Mouse (Mus musculus): Measurements from ENCODE around the gene Ntrk1.

Ntrk1 gene

DNA sequence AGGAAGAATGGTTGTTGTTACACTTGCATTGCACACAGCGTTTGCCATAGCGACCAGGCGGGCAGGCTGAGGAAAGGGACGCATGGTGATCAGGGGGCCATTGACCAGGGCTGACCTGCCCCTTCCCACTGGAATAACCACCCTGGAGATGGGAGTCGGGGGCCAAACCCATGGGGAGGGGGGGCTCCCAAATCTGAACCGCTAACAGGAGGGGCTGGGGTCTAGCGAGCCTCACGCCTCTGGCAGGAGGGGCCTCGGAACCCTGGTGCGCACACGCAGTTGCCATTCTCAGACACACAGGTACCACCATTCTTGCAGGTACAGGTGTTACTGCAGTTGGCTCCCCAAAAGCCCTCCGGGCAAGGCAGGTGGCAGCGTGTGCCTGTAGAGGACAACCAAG lies 41.1 kb downstream of the Ntrk1 start:
- in situ Hi-C loops (cut with MseI, MboI) = no loop called here

DNA sequence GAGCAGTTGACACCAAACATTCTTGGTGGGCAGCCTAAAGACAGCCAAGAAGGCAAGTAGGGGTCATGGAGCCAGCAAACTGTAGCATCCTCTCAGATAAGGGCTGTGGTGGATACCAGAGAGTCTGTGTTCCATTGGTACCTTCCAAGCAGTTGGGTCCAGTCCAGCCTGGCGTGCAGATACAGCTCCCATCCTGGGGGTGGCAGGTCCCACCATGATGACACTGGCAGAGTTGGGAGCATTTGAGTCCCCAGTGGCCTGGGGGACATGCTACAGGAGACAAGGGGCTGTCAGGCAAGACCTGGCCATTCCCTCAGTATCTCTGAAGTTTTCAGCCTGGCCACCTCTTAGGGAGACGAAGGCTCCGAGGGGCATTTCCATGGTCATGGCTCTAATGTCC lies 42.4 kb downstream of the Ntrk1 start:
- in situ Hi-C loops (cut with MseI, MboI) = no loop called here

DNA sequence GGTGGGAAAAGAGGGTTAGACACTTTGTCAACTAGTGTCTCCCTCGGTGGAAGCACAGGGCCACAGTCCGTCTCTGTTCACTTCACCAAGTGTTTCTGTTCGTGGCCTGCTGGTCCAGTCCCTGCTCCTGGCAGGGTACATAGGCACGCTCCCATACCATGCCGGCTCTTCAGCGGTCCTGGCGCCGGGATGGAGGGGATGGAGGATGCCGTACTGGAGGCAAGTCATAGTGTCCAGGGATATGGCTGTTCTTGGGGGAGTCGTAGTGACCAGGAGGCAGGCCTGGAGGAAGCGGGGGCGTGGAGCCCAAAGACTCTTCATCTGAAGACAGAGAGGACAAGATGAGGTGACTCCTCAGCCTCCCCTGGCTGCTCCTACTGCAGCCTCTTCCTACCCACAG lies 45.0 kb downstream of the Ntrk1 start:
- in situ Hi-C loops (cut with MseI, MboI) = no loop called here

DNA sequence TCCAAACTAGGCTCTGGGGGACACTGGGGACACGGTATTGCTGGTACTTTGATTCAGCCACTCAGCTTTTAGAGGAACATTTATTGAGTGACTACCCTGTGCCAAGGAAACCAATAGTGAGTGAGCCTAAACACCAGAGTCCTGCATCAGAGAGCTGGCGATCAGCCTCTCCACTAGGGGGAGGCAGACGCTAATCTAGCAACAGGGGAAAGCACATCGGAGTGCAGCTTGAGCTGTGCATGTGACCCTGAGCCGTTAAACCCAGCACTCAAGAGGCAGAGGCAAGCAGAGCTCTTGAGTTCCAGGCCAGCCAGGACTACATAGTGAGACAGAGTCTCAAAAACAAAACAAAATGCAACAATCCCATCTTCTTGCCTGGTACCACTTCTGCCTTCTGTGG lies 45.9 kb downstream of the Ntrk1 start:
- in situ Hi-C loops (cut with MseI, MboI) = no loop called here

DNA sequence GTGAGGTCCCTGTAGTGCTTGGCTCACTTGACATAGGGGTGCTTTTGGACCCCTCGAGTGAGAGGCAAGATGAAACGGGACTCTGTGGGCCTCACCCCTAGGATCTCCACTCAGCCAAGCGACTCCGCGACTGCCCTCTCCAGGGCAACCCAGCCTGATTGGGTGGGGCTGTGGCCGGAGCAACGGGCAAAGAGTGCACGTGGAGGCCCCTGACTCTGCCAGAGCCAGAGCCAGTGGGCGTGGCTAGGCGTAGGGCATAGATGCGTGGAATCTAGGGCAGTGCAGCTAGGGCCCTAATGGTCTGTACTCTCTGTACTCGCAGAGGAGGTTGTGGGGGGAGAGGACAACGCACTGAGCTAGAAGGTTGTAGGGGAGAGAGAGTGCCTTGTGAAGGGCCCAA lies 46.5 kb downstream of the Ntrk1 start, which contains the start of gene Lrrc71:
Lrrc71 (minus strand) TSS at position 195 of the 400 bp plus-strand sequence.
- in situ Hi-C loops (cut with MseI, MboI) = no loop called here

DNA sequence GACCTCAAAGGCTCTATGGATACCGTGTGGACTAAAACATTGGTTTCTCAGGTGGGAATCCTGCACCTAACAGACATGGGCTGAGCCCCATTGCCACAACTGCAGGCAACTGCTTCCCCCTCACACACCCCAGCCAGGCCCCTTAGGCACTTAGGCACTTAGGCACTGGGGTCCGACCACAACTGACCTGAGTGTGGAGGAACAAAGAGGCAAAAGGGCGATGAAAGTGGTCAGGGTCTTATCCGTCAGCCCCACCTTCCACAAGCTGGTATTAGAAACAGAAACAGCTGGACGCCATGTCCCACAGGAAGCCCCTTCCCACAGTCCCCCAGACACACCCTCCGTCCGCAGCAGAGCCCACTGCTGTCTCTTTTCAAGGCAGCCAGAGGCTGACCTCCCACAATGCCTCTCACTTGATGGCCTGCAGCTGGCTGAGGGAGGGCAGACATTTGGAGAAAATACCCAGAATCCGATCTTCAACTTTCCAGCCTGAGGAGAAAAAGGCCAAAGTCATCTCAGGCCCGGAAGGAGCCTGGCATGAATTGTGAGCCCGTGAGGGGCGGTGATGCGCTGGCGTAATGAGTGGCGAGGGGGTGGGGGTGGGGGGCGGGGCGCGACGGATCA lies 49.8 kb downstream of the Ntrk1 start:
- in situ Hi-C loops (cut with MseI, MboI) = no loop called here

DNA sequence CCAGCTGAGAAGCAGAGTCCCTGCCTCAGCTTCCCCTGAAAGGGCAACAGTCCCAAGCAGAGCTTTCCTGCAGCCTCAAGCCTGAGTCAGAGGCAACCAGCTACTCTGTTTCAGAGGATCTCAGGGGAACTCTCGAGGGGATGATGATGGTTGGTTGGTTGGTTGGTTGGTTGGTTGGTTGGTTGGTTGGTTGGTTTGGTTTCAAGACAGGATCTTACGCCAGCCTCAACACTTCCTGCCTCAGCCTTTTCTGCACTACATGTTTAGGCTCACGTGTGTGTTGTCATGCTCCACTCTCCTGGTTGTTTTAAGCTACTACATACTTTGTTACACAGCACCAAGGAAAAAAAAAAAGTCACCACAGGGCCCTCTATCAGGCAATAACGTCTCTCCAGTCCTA lies 51.0 kb downstream of the Ntrk1 start:
- in situ Hi-C loops (cut with MseI, MboI) = no loop called here

DNA sequence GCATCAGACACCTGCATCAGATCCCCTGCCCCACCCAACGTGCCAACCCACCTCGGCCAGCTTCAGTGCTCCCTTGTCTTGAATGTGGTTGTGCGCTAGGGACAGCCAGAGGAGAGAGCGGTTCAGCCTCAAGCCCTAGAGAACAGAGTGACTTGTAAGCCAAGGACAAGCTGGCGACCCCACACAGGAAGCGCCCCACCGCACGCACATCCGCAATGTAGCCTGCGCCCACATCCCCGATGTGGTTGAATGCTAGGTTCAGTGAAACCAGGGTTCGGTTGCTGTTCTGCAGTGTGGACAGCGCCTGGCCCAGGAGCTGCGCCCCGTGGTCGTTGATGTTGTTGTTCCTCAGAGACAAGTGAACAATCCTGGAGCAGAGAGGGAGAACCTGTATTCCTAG lies 52.2 kb downstream of the Ntrk1 start:
- in situ Hi-C loops (cut with MseI, MboI) = no loop called here

DNA sequence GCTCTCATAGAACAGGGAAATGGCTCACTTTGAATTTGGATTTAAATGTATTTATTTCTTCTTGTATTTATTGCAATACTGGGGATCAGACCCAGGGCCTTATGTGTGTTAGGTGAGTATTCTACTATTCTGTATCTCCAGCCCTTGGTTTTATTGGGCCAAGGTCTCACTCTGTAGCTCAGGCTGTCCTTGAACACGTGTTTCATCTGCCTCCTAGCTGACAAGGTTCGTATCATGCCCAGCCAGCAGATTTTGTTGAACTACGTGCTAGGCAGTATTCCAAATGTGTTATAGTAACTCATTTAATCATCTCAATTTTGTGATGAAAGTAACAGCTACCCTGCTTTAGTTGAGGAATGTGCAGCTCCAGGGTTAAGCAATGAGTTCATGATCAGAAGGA lies 52.9 kb downstream of the Ntrk1 start:
- in situ Hi-C loops (cut with MseI, MboI) = no loop called here

DNA sequence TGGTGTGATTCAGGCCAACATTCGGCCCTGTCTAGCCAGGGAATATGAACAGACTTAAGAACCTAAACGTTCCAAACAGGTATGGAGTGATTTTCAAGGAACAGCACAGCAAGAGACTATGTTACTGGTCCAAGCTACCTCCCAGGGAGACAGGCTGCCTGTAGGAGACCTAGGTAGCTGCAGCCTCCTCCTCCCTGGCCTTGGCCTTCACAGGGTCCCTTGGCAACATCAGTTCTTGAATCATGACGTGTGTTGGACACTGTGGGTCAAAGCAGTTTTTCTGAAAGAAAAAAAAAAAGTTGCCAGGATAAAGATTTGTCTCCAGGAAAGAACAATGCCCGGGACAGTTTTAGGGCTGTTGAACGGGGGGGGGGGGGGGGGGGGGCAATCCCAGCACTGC lies 56.1 kb downstream of the Ntrk1 start:
- in situ Hi-C loops (cut with MseI, MboI) = no loop called here

DNA sequence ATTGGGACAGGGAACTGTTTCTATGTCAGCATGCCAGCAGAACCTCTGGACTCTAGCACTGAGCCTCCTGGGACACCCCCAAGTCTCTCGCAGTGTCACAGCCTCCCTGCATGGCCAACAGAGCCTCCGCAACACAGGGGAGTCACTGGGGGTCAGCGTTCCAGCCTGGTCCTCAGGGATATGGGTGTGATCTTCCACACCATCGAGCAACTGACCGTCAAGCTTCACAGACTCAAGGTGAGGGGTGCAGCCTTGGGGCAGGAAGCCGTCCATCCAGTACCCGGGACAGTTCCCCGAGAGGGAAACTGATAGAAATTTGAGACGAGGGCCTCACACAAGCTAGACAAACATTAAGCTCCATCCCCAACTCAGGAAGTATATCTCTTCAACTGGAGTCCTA lies 59.6 kb downstream of the Ntrk1 start:
- in situ Hi-C loops (cut with MseI, MboI) = no loop called here

DNA sequence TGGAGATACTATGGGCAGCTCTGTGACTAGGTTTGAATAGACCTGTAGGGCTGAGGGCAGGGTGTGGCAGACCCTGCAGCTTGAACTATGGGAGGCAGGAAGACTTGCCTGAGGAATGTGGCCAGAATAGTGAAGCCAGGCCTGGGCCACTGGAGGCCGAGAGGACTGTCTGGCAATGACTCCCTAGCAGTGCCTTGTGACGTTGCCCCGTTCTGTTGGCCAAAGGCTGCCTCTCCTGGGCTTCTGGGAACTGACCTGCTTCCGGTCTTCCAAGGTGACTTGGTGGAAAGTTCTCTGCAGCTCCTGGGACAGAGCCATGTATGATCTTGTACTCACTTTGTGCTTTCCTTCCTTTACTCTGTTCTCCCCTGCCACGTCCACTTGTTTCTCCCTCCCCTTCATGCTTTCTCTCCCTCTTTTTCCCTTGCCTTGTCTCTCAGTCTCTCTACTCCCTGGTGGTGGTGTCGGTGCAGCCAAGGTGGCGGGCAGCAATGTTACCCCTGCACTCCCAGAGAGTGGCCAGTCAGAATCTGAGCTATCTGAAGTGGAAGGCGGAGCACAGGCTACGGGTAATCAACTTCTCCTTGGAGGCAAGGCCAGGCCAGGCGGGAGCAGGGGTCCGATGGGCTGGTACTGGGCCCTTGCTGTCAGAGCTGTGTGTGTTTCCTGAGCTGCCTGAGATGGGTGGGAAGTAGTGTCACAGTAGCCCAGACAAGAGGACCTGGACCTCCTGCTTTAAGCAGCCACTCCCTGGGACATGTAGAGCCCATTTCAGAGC lies 60.8 kb downstream of the Ntrk1 start:
- in situ Hi-C loops (cut with MseI, MboI) = no loop called here

DNA sequence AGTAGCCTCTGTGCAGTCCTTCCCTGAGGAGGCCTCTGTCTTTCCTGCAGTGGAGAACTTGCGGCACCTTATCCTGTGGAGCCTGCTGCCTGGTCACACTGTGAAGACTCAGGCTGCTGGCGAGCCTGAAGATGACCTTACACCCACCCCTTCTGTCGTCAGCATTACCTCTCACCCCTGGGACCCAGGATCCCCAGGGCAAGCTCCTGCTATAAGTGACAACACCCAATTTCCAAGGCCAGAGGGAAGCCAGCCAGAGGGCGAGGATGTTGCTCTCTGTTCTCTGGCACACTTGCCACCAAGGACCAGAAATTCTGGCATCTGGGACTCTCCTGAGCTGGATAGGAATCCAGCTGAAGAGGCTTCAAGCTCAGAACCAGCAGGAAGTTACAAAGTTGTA lies 61.9 kb downstream of the Ntrk1 start:
- in situ Hi-C loops (cut with MseI, MboI) = no loop called here

DNA sequence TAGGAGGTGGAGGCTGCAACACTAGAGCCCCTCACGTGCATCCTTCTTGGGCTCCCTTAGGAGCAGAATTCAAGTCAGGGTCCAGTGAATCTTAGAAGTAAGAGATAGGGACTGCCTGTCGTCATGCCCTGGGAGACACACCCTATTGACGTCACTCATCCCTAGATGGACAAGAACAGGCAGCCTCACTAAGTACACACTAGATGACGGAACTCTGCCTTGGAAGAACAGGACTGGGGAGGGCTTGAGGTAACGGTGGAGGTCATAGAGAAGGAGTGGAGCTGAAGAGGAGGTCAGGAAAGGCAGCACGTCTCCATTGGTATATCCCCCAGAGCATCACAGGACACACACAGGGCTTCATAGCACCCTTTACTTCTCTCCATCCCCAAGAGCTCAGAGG lies 66.3 kb downstream of the Ntrk1 start:
- in situ Hi-C loops (cut with MseI, MboI) = no loop called here
